Mouse (Mus musculus): Measurements from ENCODE around the gene BC030500.

- TF ChIP-seq CTCF (IDR thresholded peaks at IDR 0.05; ENCODE audit: insufficient read depth, low read depth, low read length) (no peak), POLR2A (IDR thresholded peaks at IDR 0.05; ENCODE audit: insufficient read depth, low read depth, low read length) (no peak)
These were observed 19.5 kb downstream of the BC030500 start for GRCm38 (mm10) chr8:58931066-58931465.

Measured in olfactory bulb, adult 2 months (tissue).